ENCODE assay signal across 11 mouse cellular contexts in the genomic region with DNA sequence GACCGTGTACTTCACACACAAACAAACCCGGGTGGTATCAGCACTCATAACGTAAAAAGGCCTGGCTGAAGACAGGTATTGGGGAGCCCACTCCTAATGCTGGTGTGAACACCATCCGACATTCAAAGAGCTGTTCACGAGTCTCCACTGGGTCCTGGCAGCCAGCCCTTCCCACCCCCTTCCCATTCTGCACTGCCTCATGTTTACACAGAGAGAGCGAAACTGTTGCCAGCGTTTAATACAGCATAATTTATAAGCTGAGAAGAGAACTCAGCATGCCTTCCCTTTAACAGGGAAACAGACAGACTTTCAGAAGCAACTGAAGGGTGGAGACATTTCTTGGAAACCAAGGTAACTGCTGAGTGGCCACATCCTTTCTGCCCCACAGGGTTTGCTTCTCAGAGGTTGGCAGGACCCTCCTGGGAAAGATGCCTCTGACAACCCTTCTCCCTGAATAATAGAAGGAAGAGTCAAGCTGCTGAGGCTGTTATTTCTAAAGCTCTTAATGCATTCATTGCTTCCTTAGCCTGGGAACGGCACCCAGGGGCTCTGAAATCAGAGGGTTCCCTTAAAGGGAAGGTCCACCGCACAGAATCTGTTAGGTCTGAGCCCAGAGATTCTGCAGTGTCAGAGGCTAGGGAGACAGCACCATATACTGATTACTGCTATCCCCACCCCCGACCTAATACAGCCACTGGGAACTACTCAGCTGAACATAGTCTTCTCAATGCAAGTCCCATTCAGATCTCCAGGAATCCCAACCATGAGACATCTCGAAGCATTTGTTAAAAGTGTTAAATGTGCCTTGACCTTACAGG.
DNase-seq lines count a peak whose midpoint lies in the region; ATAC-seq and TF ChIP-seq lines count a peak whose summit lies in the region.
"Had no signal": no experiment of that assay in that cellular context is flagged by ENCODE, and none has a peak within 500 bp of the region (broad histone marks: within the 10 kb centered on the region; RNA-seq: fewer than 3 reads in every experiment).

No protein-coding gene starts in this region.

- no peak overlapping the region for H3K9ac ChIP-seq in hindbrain, embryonic 13.5 days
- H3K9ac ChIP-seq in limb, embryonic 13.5 days: no peak overlapping the region
- H3K9ac ChIP-seq: heart, embryonic 15.5 days; liver, embryonic 14.5 days had no signal

- H3K4me2 ChIP-seq in hindbrain, embryonic 13.5 days: no peak overlapping the region
- no peak overlapping the region for H3K4me2 ChIP-seq in limb, embryonic 13.5 days (replicated peaks)
- H3K4me2 ChIP-seq: heart, embryonic 15.5 days had no signal

- TF ChIP-seq POLR2A in lung, adult 2 months (IDR thresholded peaks at IDR 0.05; ENCODE audit: borderline replicate concordance, extremely low read depth, low read depth, low read length): no peak

- TF ChIP-seq CTCF in lung, adult 2 months (IDR thresholded peaks at IDR 0.05; ENCODE audit: insufficient read depth, low read length): no peak

- no peaks in the 10 kb centered on the region for H3K36me3 ChIP-seq in hindbrain, embryonic 13.5 days
- H3K36me3 ChIP-seq in limb, embryonic 13.5 days: no peaks in the 10 kb centered on the region
- H3K36me3 ChIP-seq: heart, embryonic 15.5 days had no signal

- peak; percentile 77 for ATAC-seq in hindbrain, embryonic 13.5 days (ENCODE audit: low FRiP score)
- ATAC-seq in limb, embryonic 13.5 days (ENCODE audit: low FRiP score, low read depth): peak; percentile 51; the same call in 1 of the 2 replicates
- ATAC-seq: Patski had no signal

- WGBS in lung, adult 2 months: 33% methylated on average over 11 of the region's 11 CpGs
- WGBS in hindbrain, embryonic 13.5 days: 40% methylated on average over 11 of the region's 11 CpGs
- 52% methylated on average over 11 of the region's 11 CpGs for WGBS in limb, embryonic 13.5 days

- peaks cover 7% of the 10 kb centered on the region for H3K4me1 ChIP-seq in lung, adult 2 months (ENCODE audit: control insufficient read depth, insufficient read depth, low read length)
- peaks cover 25% of the 10 kb centered on the region for H3K4me1 ChIP-seq in hindbrain, embryonic 13.5 days (replicated peaks)
- H3K4me1 ChIP-seq in limb, embryonic 13.5 days: peaks cover 12% of the 10 kb centered on the region
- H3K4me1 ChIP-seq: heart, embryonic 15.5 days had no signal

- H3K4me3 ChIP-seq in lung, adult 2 months (replicated peaks; ENCODE audit: extremely low read depth, low read depth, low read length): no peak overlapping the region
- H3K4me3 ChIP-seq in hindbrain, embryonic 13.5 days: no peak overlapping the region
- no peak overlapping the region for H3K4me3 ChIP-seq in limb, embryonic 13.5 days
- H3K4me3 ChIP-seq: heart, embryonic 15.5 days had no signal

- no peaks in the 10 kb centered on the region for H3K9me3 ChIP-seq in hindbrain, embryonic 13.5 days
- H3K9me3 ChIP-seq in limb, embryonic 13.5 days: no peaks in the 10 kb centered on the region
- H3K9me3 ChIP-seq: heart, embryonic 15.5 days had no signal

- DNase-seq in lung, adult 2 months: peak; percentile 3
- DNase-seq in lung, adult 18-20 months: no peak
- DNase-seq in right cerebral cortex, postnatal 10 days (ENCODE audit: low spot score in 2 of 2): peak; percentile 64 to 65
- no peak for DNase-seq in retina, embryonic 14.5 days (ENCODE audit: low spot score)
- DNase-seq in adrenal gland, adult 8-10 months: no peak
- no peak for DNase-seq in gastrocnemius, postnatal 10 days

- no peaks in the 10 kb centered on the region for H3K27me3 ChIP-seq in hindbrain, embryonic 13.5 days
- no peaks in the 10 kb centered on the region for H3K27me3 ChIP-seq in limb, embryonic 13.5 days
- H3K27me3 ChIP-seq: heart, embryonic 15.5 days; Patski had no signal

- H3K27ac ChIP-seq in hindbrain, embryonic 13.5 days: peak overlapping the region; percentile 69
- H3K27ac ChIP-seq in limb, embryonic 13.5 days: no peak overlapping the region
- H3K27ac ChIP-seq: heart, embryonic 15.5 days; liver, embryonic 14.5 days had no signal

Comparison
In these comparisons a context has a peak if more than half of its experiments do, and no peak if none do; other contexts are left out.
1. DNase-seq: peak in lung, adult 2 months (single experiment) and right cerebral cortex, postnatal 10 days (2 of 2); none in lung, adult 18-20 months (0 of 2), retina, embryonic 14.5 days (single experiment), adrenal gland, adult 8-10 months (single experiment) and gastrocnemius, postnatal 10 days (single experiment).